Mouse (Mus musculus) small intestine, adult 2 months (tissue): ENCODE measurements around the gene Coro2b. TPM values are rescaled to one million over a fixed set of nuclear protein-coding genes. Genes with fewer than 3 reads are reported as not detected.

Experiments used
- H3K27ac ChIP-seq: fragments of 200-500 bp; 2 replicates; pipeline ENCODE4 v1.5.1; 2012; ENCODE audit warnings: low read depth, low read length, control low read depth, inconsistent platforms; ENCODE audit not compliant: insufficient read depth
- H3K27me3 ChIP-seq: fragments of 200-500 bp; 2 replicates; pipeline ENCODE4 v1.6.1; 2012; ENCODE audit warnings: mild to moderate bottlenecking, moderate library complexity, low read length, inconsistent platforms; ENCODE audit not compliant: control insufficient read depth, insufficient read depth
- H3K36me3 ChIP-seq: fragments of 200-500 bp; 2 replicates; pipeline ENCODE4 v1.6.1; 2012; ENCODE audit warnings: mild to moderate bottlenecking, low read length, control low read depth, inconsistent platforms; ENCODE audit not compliant: control insufficient read depth, insufficient read depth
- H3K4me1 ChIP-seq: fragments of 200-500 bp; 2 replicates; pipeline ENCODE4 v1.6.1; 2012; ENCODE audit warnings: low read length, inconsistent platforms, mixed read lengths; ENCODE audit not compliant: control insufficient read depth, insufficient read depth, insufficient read length
- H3K4me3 ChIP-seq: fragments of 200-500 bp; 2 replicates; pipeline ENCODE4 v1.5.1; 2012; ENCODE audit warnings: low read depth, mild to moderate bottlenecking, control low read depth, inconsistent platforms, low read length, moderate library complexity
- CTCF ChIP-seq: fragments of 200-500 bp; IDR thresholded peaks from 2 replicates; pipeline ENCODE4 v1.5.1; 2012; ENCODE audit warnings: low read depth, mild to moderate bottlenecking, control low read depth, inconsistent platforms, low read length, moderate library complexity, mixed read lengths; ENCODE audit not compliant: insufficient replicate concordance, insufficient read length; ENCODE audit errors: extremely low read depth
- POLR2A ChIP-seq: fragments of 200-500 bp; IDR thresholded peaks from 2 replicates; pipeline ENCODE4 v1.6.1; 2012; ENCODE audit warnings: low read depth, mild to moderate bottlenecking, control low read depth, inconsistent platforms, low read length, moderate library complexity
- WGBS: fragments of 180-500 bp; shearing (Covaris S2); methylation state at CpG from one replicate; pipeline ENCODE4 v1.1.7; 2018; 5-methylcytosine and 5-hydroxymethylcytosine counted together
- polyA plus RNA-seq: library from polyadenylated mRNA; depleted of rRNA; stranded (reverse); fragments of >200 nt; gene quantifications from 2 replicates; pipeline ENCODE4 v1.2.3, GENCODE M21; 2012

Gene Coro2b
- polyA plus RNA-seq, 1 experiment, result 2.7 TPM

GRCm38 (mm10) chr9:62521541-62521940 lies 15.3 kb downstream of the Coro2b start:
- Histone ChIP-seq H3K36me3 (no peaks in the 10 kb centered on the region), H3K4me1 (0 out of 2 replicates have a peak, but pooled peaks cover 3% of the 10 kb centered on the region), H3K27ac (no peak overlapping the region), H3K27me3 (no peaks in the 10 kb centered on the region), H3K4me3 (no peak overlapping the region)
- WGBS, result 60% methylated on average over 9 of the region's 9 CpGs
- no peak for TF ChIP-seq CTCF
- TF ChIP-seq POLR2A, result no peak

- no peak overlapping the region for H3K27ac ChIP-seq
- WGBS, result 64% methylated on average over 9 of the region's 9 CpGs
- H3K27me3 ChIP-seq, result no peaks in the 10 kb centered on the region
- H3K4me1 ChIP-seq, result 0 out of 2 replicates have a peak, but pooled peaks cover 3% of the 10 kb centered on the region
- no peak for TF ChIP-seq CTCF
- no peak for TF ChIP-seq POLR2A
- H3K36me3 ChIP-seq, result no peaks in the 10 kb centered on the region
- no peak overlapping the region for H3K4me3 ChIP-seq
These were observed 15.9 kb downstream of the Coro2b start for GRCm38 (mm10) chr9:62520933-62521332.

GRCm38 (mm10) chr9:62519787-62520503 lies 16.9 kb downstream of the Coro2b start:
- Histone ChIP-seq H3K4me3 (no peak overlapping the region), H3K36me3 (no peaks in the 10 kb centered on the region), H3K4me1 (0 out of 2 replicates have a peak, but pooled peaks cover 3% of the 10 kb centered on the region), H3K27me3 (no peaks in the 10 kb centered on the region), H3K27ac (no peak overlapping the region)
- 74% methylated on average over 15 of the region's 15 CpGs for WGBS
- TF ChIP-seq CTCF (no peak), POLR2A (no peak)

GRCm38 (mm10) chr9:62519334-62519733 lies 17.5 kb downstream of the Coro2b start:
- no peak for TF ChIP-seq CTCF
- TF ChIP-seq POLR2A, result no peak
- 92% methylated on average over 10 of the region's 10 CpGs for WGBS
- H3K4me1 ChIP-seq, result 0 out of 2 replicates have a peak, but pooled peaks cover 3% of the 10 kb centered on the region

GRCm38 (mm10) chr9:62518572-62518971 lies 18.3 kb downstream of the Coro2b start:
- no peak overlapping the region for H3K27ac ChIP-seq
- no peaks in the 10 kb centered on the region for H3K27me3 ChIP-seq
- TF ChIP-seq POLR2A (no peak), CTCF (no peak)
- no peak overlapping the region for H3K4me3 ChIP-seq
- 0 out of 2 replicates have a peak, but pooled peaks cover 3% of the 10 kb centered on the region for H3K4me1 ChIP-seq
- WGBS, result 79% methylated on average over 4 of the region's 4 CpGs
- H3K36me3 ChIP-seq, result no peaks in the 10 kb centered on the region

More at GRCm38 (mm10) chr9:62519334-62519733, 17.5 kb downstream of the Coro2b start:
- no peak overlapping the region for H3K27ac ChIP-seq
- H3K36me3 ChIP-seq, result no peaks in the 10 kb centered on the region
- H3K4me3 ChIP-seq, result no peak overlapping the region
- H3K27me3 ChIP-seq, result no peaks in the 10 kb centered on the region

- TF ChIP-seq CTCF (no peak), POLR2A (no peak)
- Histone ChIP-seq H3K27me3 (no peaks in the 10 kb centered on the region), H3K36me3 (no peaks in the 10 kb centered on the region), H3K4me3 (no peak overlapping the region), H3K4me1 (no peaks in the 10 kb centered on the region), H3K27ac (no peak overlapping the region)
- WGBS, result 72% methylated on average over 6 of the region's 6 CpGs
These were observed 19.5 kb downstream of the Coro2b start for GRCm38 (mm10) chr9:62517112-62517957.

GRCm38 (mm10) chr9:62515138-62515537 lies 21.7 kb downstream of the Coro2b start:
- Histone ChIP-seq H3K4me1 (no peaks in the 10 kb centered on the region), H3K27ac (no peak overlapping the region), H3K4me3 (no peak overlapping the region), H3K36me3 (no peaks in the 10 kb centered on the region), H3K27me3 (no peaks in the 10 kb centered on the region)
- TF ChIP-seq POLR2A, result no peak
- WGBS, result 86% methylated on average over 7 of the region's 7 CpGs
